18 mouse cellular contexts compared by ENCODE assay signal in genomic region chr12:13776687-13777086, GRCm38 (mm10).
DNase-seq lines count a peak whose midpoint lies in the region; TF ChIP-seq lines count a peak whose summit lies in the region.
"Had no signal": no experiment of that assay in that cellular context is flagged by ENCODE, and none has a peak within 500 bp of the region (broad histone marks: within the 10 kb centered on the region; RNA-seq: fewer than 3 reads in every experiment).

No protein-coding gene starts in this region.

- H3K36me3 ChIP-seq in CH12.LX (replicated peaks in 1 of 2; ENCODE audit: control insufficient read depth in 1 of 2, insufficient read depth in 1 of 2, low read length in 1 of 2) (no peaks in the 10 kb centered on the region), ES-E14 (ENCODE audit: control insufficient read depth, insufficient read depth, low read length, poor library complexity, severe bottlenecking) (no peaks in the 10 kb centered on the region)
- H3K36me3 ChIP-seq: G1E had no signal

- intact Hi-C loops in heart, postnatal 36 days (cut with DNase I): no loop called here

- H3K4me3 ChIP-seq in CH12.LX (replicated peaks in 1 of 3; ENCODE audit: low read depth in 2 of 3, low read length in 2 of 3, poor library complexity in 1 of 3) (no peak overlapping the region), ES-E14 (ENCODE audit: insufficient read depth in 1 of 2, low read depth in 1 of 2, low read length in 2 of 2, poor library complexity in 1 of 2, severe bottlenecking in 1 of 2) (no peak overlapping the region)

- TF ChIP-seq POLR2A in CH12.LX (IDR thresholded peaks at IDR 0.05; ENCODE audit: low read depth, low read length): no peak

- no peak for TF ChIP-seq EP300 in CH12.LX (IDR thresholded peaks at IDR 0.05; ENCODE audit: low read length)

- no peak for TF ChIP-seq CTCF in CH12.LX (conservative IDR thresholded peaks at IDR 0.05 in 1 of 2, IDR thresholded peaks at IDR 0.05 in 1 of 2; ENCODE audit: low read depth in 2 of 2, low read length in 2 of 2)

- no peaks in the 10 kb centered on the region for H3K9me3 ChIP-seq in CH12.LX (replicated peaks; ENCODE audit: low read length)
- no peaks in the 10 kb centered on the region for H3K9me3 ChIP-seq in ES-E14 (ENCODE audit: control insufficient read depth, insufficient read depth, low read depth, low read length)
- H3K9me3 ChIP-seq: G1E had no signal

- H3K4me1 ChIP-seq in CH12.LX (ENCODE audit: control insufficient read depth in 1 of 2, insufficient read depth in 2 of 2) (no peaks in the 10 kb centered on the region), ES-E14 (ENCODE audit: control insufficient read depth in 2 of 2, insufficient read depth in 2 of 2, low read length in 2 of 2, poor library complexity in 1 of 2) (no peaks in the 10 kb centered on the region)

- no peak overlapping the region for H3K27ac ChIP-seq in CH12.LX (ENCODE audit: insufficient read depth, low read depth)
- no peak overlapping the region for H3K27ac ChIP-seq in ES-E14 (ENCODE audit: insufficient read depth, low read depth, low read length, poor library complexity, severe bottlenecking)

- in situ Hi-C loops in CH12.LX (cut with MboI; ENCODE audit: low pct_ligation_motif_present, low pct_unique_long_range_greater_than_20kb, low sequenced_read_pairs): no loop called here
- in situ Hi-C loops in ES-E14 (cut with MboI; ENCODE audit: low sequenced_read_pairs in 2 of 2, unreplicated experiment in 2 of 2): no loop called here

- H3K27me3 ChIP-seq in CH12.LX (replicated peaks): no peaks in the 10 kb centered on the region
- H3K27me3 ChIP-seq: Patski had no signal

- no peak for DNase-seq in CH12.LX (ENCODE audit: extremely low read depth)
- no peak for DNase-seq in ES-E14 (ENCODE audit: low read depth, low spot score)
- DNase-seq in right cerebral cortex, adult 18-20 months: no peak
- DNase-seq in heart, postnatal 36 days: no peak
- DNase-seq: adrenal gland, adult 2 months; adrenal gland, adult 8-10 months; adrenal gland, postnatal 10 days; adrenal gland, postnatal 14 days; adrenal gland, postnatal 25 days; adrenal gland, postnatal 36 days; B cell, adult 2 months; cerebellum, adult 11 months; cerebellum, adult 11-12 months; cerebellum, adult 18-20 months; cerebellum, adult 2 months; cerebellum, adult 8-10 months had no signal

- H3K79me2 ChIP-seq in CH12.LX (replicated peaks; ENCODE audit: control insufficient read depth, extremely low read depth, insufficient read depth, poor library complexity, severe bottlenecking): no peaks in the 10 kb centered on the region

- H3K9ac ChIP-seq in CH12.LX (ENCODE audit: insufficient read depth, low read depth) (no peak overlapping the region), ES-E14 (ENCODE audit: insufficient read depth, low read depth, low read length, poor library complexity, severe bottlenecking) (no peak overlapping the region)

- no peak for TF ChIP-seq RAD21 in CH12.LX (IDR thresholded peaks at IDR 0.05; ENCODE audit: low read depth, low read length)

- dilution Hi-C loops in CH12.LX (cut with MboI; ENCODE audit: extremely low pct_ligation_motif_present, extremely low pct_unique_long_range_greater_than_20kb, low sequenced_read_pairs): no loop called here

- H3K4me2 ChIP-seq in CH12.LX (ENCODE audit: insufficient read depth, low read depth, poor library complexity, severe bottlenecking): no peak overlapping the region

TF ChIP-seq in CH12.LX, 34 proteins besides CTCF, POLR2A, EP300 and RAD21:
- no peak for TF ChIP-seq MEF2A (IDR thresholded peaks at IDR 0.05; ENCODE audit: borderline replicate concordance, low read depth, low read length)
- TF ChIP-seq MYC (IDR thresholded peaks at IDR 0.05; ENCODE audit: low read depth, low read length): no peak
- no peak for TF ChIP-seq MAX (IDR thresholded peaks at IDR 0.05; ENCODE audit: low read length)
- peak; percentile 83 for TF ChIP-seq MAFK (IDR thresholded peaks at IDR 0.05; ENCODE audit: insufficient replicate concordance, low read length)
- no peak for TF ChIP-seq POLR2AphosphoS2 (IDR thresholded peaks at IDR 0.05; ENCODE audit: low read depth, low read length)
- TF ChIP-seq ZNF384 (IDR thresholded peaks at IDR 0.05; ENCODE audit: low read depth, low read length): no peak
TF ChIP-seq in CH12.LX: peak in this region for 1.

TF ChIP-seq in ES-E14, 5 proteins besides CTCF, POLR2A, EP300 and RAD21:
- TF ChIP-seq ZC3H11A (IDR thresholded peaks at IDR 0.05; ENCODE audit: borderline replicate concordance, low read depth, low read length): no peak
- TF ChIP-seq MAFK (IDR thresholded peaks at IDR 0.05; ENCODE audit: insufficient read depth, low read depth, low read length): peak; percentile 77
